Mouse (Mus musculus) pancreas, adult 10 weeks (tissue): ENCODE measurements around the gene Tmem156. TPM values are rescaled to one million over a fixed set of nuclear protein-coding genes. Genes with fewer than 3 reads are reported as not detected.

Experiments
- polyA plus RNA-seq: library from polyadenylated mRNA; stranded (reverse); fragments of 350-450 nt; fragmentation: Illumina TruSeq; extraction: RNeasy Lipid Tissue Mini Kit (QIAGEN cat#74804); gene quantifications from one replicate; pipeline ENCODE4 v1.2.3, GENCODE M21; 2015; ENCODE audit warnings: low read depth, low replicate concordance; ENCODE audit not compliant: insufficient read depth

Tmem156 gene
- not detected for polyA plus RNA-seq

DNA sequence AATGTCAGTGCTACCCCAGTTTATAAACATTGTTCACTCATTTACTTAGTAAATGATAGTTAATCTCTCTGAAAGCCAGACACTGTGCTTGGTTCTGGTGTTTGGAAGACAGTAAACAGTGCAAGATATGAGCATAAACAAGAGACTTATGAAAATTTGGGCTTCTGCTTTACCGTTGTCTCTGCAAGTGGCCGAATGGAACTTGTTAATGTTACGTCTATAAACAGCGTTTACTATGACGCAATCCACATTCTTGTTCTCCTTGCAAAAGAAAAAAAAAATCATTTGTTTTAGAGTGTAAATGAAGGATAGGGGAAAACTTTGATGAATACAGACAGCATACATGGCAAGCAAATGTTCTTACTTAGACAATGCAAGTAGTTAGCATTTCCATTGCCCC is at the start of gene Tmem156:
TSS of gene Tmem156 (minus strand) at position 212 of the 400 bp plus-strand sequence.

DNA sequence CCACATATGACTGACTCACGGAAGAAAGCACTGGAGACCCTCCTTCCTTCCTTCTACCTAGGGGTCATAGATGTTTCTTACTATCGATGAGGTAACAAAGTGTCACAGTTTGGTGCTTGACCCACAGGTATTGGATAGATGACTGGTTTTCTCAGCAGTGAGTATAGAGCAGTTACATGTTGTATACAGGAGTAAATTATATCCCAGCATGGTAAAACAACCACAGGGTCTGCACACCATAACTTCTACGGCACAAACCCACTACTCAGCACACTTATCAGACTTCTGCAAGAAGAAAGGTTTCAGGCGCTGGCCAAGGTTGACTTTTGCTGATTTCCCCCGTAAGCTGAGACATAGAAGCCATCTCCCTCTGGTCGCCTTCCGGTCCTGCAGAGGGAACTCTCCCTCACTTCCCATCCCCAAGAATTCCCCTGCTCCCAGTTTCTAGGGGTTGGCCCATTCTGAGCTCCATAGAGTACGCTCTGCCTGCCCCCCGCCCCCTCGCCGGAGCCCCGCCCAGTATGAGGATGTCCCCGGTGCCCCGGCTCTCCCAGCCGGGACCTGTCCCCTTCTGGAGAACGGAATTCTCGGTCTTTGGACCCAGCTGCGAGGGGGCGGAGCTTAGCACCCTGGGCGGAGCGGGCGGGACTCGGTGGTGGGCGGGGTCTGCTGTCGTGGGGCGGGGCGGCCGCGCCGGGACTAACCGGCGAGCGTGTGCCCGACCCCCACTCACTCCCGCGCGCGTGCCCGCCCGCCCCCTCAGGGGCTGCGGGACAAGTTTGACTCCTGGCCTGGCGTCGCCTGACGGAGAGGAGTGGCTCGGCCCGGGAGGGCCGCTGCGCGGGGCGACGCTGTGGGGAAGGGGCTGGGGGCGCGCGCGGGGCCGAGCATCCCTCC is 15.2 kb upstream of the Tmem156 start, which contains the start of gene Klhl5:
TSS of gene Klhl5 (plus strand) at position 664 of the 897 bp plus-strand sequence.

Other genes starting within 250 kb of the Tmem156 start
- gene Tlr1, start 158.6 kb downstream of the Tmem156 start, polyA plus RNA-seq, result 0.35 TPM
- 1.1 TPM for gene Tlr6, start 132.0 kb downstream of the Tmem156 start, polyA plus RNA-seq
- 19.3 TPM for gene Fam114a1, start 122.1 kb downstream of the Tmem156 start, polyA plus RNA-seq
- gene Klhl5, start 15.4 kb upstream of the Tmem156 start, polyA plus RNA-seq, result 8.7 TPM
- 1.3 TPM for gene Wdr19, start 107.6 kb upstream of the Tmem156 start, polyA plus RNA-seq
- 3.3 TPM for gene Rfc1, start 243.5 kb upstream of the Tmem156 start, polyA plus RNA-seq